Mouse (Mus musculus) naive thymus-derived CD4-positive, alpha-beta T cell, adult 5 months (primary cell): ENCODE data around the gene Celsr3. TPM values are rescaled to one million over a fixed set of nuclear protein-coding genes. Genes with fewer than 3 reads are reported as not detected.

ENCODE experiments used
- polyA plus RNA-seq: library from polyadenylated mRNA; unstranded; fragments of 100-300 nt; shearing (Covaris generic); gene quantifications from one replicate; pipeline ENCODE4 v1.2.1, GENCODE M21; 2017

Celsr3 gene
- polyA plus RNA-seq: 0.27 TPM

GRCm38 (mm10) chr9:108825820-108826699, at the start of gene Celsr3:
TSS of gene Celsr3 (plus strand) at chr9:108826320.

GRCm38 (mm10) chr9:108783548-108784463, 42.3 kb upstream of the Celsr3 start, which contains the start of gene Ip6k2:
TSS of gene Ip6k2 (plus strand) at chr9:108783796.

GRCm38 (mm10) chr9:108808163-108808665, 17.9 kb upstream of the Celsr3 start, which contains the start of gene Nckipsd:
TSS of gene Nckipsd (plus strand) at chr9:108808368.

GRCm38 (mm10) chr9:108852976-108853375, 26.9 kb downstream of the Celsr3 start, which contains the start of gene Slc26a6:
TSS of gene Slc26a6 (plus strand) at chr9:108853283.

Other genes with a start within 250 kb of the Celsr3 start
- 33.6 TPM for gene Wdr6, start 247.6 kb upstream of the Celsr3 start, polyA plus RNA-seq
- 9.8 TPM for gene P4htm, start 228.7 kb upstream of the Celsr3 start, polyA plus RNA-seq
- 182 TPM for gene Arih2, start 176.9 kb upstream of the Celsr3 start, polyA plus RNA-seq
- gene Slc25a20, start 164.2 kb upstream of the Celsr3 start, polyA plus RNA-seq: 18.9 TPM
- gene Prkar2a, start 137.0 kb upstream of the Celsr3 start, polyA plus RNA-seq: 17.3 TPM
- gene Ip6k2, start 42.5 kb upstream of the Celsr3 start, polyA plus RNA-seq: 44.0 TPM
- 10.0 TPM for gene Nckipsd, start 18.0 kb upstream of the Celsr3 start, polyA plus RNA-seq
- gene Slc26a6, start 27.0 kb downstream of the Celsr3 start, polyA plus RNA-seq: 12.1 TPM
- not detected for gene Tmem89, start 88.3 kb downstream of the Celsr3 start, polyA plus RNA-seq
- 278 TPM for gene Uqcrc1, start 110.3 kb downstream of the Celsr3 start, polyA plus RNA-seq
- 0.58 TPM for gene Col7a1, start 127.3 kb downstream of the Celsr3 start, polyA plus RNA-seq
- not detected for gene Ucn2, start 159.7 kb downstream of the Celsr3 start, polyA plus RNA-seq
- 9.0 TPM for gene Pfkfb4, start 165.5 kb downstream of the Celsr3 start, polyA plus RNA-seq
- gene Shisa5, start 212.2 kb downstream of the Celsr3 start, polyA plus RNA-seq: 3,039 TPM
- 56.7 TPM for gene Trex1, start 233.4 kb downstream of the Celsr3 start, polyA plus RNA-seq
- gene Atrip, start 247.8 kb downstream of the Celsr3 start, polyA plus RNA-seq: 20.9 TPM